Mouse (Mus musculus): ENCODE measurements around the gene Ddx42.

- TF ChIP-seq CTCF (IDR thresholded peaks at IDR 0.05; ENCODE audit: low read depth), result no peak
- no peak for TF ChIP-seq EP300 (IDR thresholded peaks at IDR 0.05; ENCODE audit: low read depth)
These were observed 57.1 kb downstream of the Ddx42 start for GRCm38 (mm10) chr11:106273811-106274210.

Data from heart, postnatal 0 days (tissue).